In the genomic region with DNA sequence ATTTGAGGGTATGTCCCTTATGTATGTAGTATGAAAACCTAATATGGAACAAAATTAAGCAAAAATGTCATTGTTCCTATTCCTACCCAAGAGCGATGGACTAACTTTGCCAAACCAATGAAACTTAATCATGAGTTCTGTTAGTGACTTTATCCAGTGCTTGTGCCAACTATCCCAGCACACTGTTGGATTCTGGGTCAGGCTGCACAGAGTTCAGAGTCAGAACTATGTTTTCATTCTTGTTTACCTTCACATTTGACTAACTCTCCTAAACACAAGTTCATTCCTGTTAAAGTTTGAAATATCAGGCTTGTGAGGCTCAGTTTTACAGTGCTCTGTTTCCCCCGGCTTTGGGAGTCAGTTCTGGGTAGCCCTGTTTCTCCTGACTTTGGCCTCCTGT, we compare ENCODE assay signal across 13 mouse cellular contexts.
"Had no signal": no experiment of that assay in that cellular context is flagged by ENCODE, and none has a peak within 500 bp of the region (broad histone marks: within the 10 kb centered on the region; RNA-seq: fewer than 3 reads in every experiment).

No protein-coding gene starts in this region.

- H3K4me2 ChIP-seq: intestine, embryonic 15.5 days; limb, embryonic 15.5 days; liver, embryonic 15.5 days; lung, embryonic 14.5 days; midbrain, embryonic 11.5 days; midbrain, embryonic 15.5 days; neural tube, embryonic 12.5 days had no signal

- ATAC-seq: intestine, embryonic 15.5 days; midbrain, embryonic 15.5 days had no signal

- H3K4me1 ChIP-seq: intestine, embryonic 15.5 days; limb, embryonic 15.5 days; liver, embryonic 15.5 days; megakaryocyte, embryonic 14.5 days; midbrain, embryonic 15.5 days; neural tube, embryonic 12.5 days had no signal

- H3K27ac ChIP-seq: intestine, embryonic 15.5 days; limb, embryonic 15.5 days; liver, embryonic 15.5 days; macrophage; midbrain, embryonic 15.5 days; neural tube, embryonic 12.5 days; stomach, postnatal 0 days had no signal

- H3K36me3 ChIP-seq: intestine, embryonic 15.5 days; limb, embryonic 15.5 days; liver, embryonic 15.5 days; midbrain, embryonic 15.5 days; neural tube, embryonic 12.5 days had no signal

- H3K4me3 ChIP-seq: intestine, embryonic 15.5 days; limb, embryonic 15.5 days; liver, embryonic 15.5 days; megakaryocyte, embryonic 14.5 days; midbrain, embryonic 15.5 days; neural tube, embryonic 12.5 days had no signal

- H3K9me3 ChIP-seq: intestine, embryonic 15.5 days; limb, embryonic 15.5 days; liver, embryonic 15.5 days; megakaryocyte, embryonic 14.5 days; midbrain, embryonic 15.5 days; neural tube, embryonic 12.5 days had no signal

- DNase-seq: left cerebral cortex, postnatal 4 days; lung, embryonic 14.5 days; lung, postnatal 10 days; thymus, postnatal 4 days had no signal

- H3K9ac ChIP-seq: intestine, embryonic 15.5 days; limb, embryonic 15.5 days; liver, embryonic 15.5 days; lung, embryonic 14.5 days; midbrain, embryonic 15.5 days; neural tube, embryonic 12.5 days had no signal

- H3K27me3 ChIP-seq: intestine, embryonic 15.5 days; limb, embryonic 15.5 days; liver, embryonic 15.5 days; midbrain, embryonic 15.5 days; neural tube, embryonic 12.5 days had no signal
